Mouse (Mus musculus) embryonic facial prominence, embryonic 15.5 days (tissue): ENCODE data around the gene Camkmt. TPM values are rescaled to one million over a fixed set of nuclear protein-coding genes. Genes with fewer than 3 reads are reported as not detected.

ENCODE experiments used
- ATAC-seq: fragments of 200-750 bp; cut with Nextera tagmentation; 2 replicates; pipeline ENCODE4 v1.8.0; 2017; ENCODE audit warnings: low read depth, moderate TSS enrichment; ENCODE audit not compliant: insufficient number of reproducible peaks, low FRiP score, low TSS enrichment
- H3K27ac ChIP-seq: fragments of 300-500 bp; sonication (generic); replicated peaks from 2 replicates; pipeline ENCODE4 v1.5.1; 2015; ENCODE audit warnings: mild to moderate bottlenecking, inconsistent platforms
- H3K27me3 ChIP-seq: fragments of 300-500 bp; sonication (generic); 2 replicates; pipeline ENCODE4 v1.6.1; 2015; ENCODE audit warnings: inconsistent platforms
- H3K36me3 ChIP-seq: fragments of 300-500 bp; sonication (generic); 2 replicates; pipeline ENCODE4 v1.6.1; 2015; ENCODE audit warnings: mild to moderate bottlenecking, inconsistent platforms
- H3K4me1 ChIP-seq: fragments of 300-500 bp; sonication (generic); 2 replicates; pipeline ENCODE4 v1.6.1; 2015; ENCODE audit warnings: inconsistent platforms
- H3K4me2 ChIP-seq: fragments of 300-500 bp; sonication (generic); replicated peaks from 2 replicates; pipeline ENCODE4 v1.6.1; 2015; ENCODE audit warnings: mild to moderate bottlenecking, inconsistent platforms
- H3K4me3 ChIP-seq: fragments of 300-500 bp; sonication (generic); replicated peaks from 2 replicates; pipeline ENCODE4 v1.5.1; 2015; ENCODE audit warnings: mild to moderate bottlenecking, inconsistent platforms
- H3K9ac ChIP-seq: fragments of 300-500 bp; sonication (generic); 2 replicates; pipeline ENCODE4 v1.6.1; 2015; ENCODE audit warnings: inconsistent platforms
- H3K9me3 ChIP-seq: fragments of 300-500 bp; sonication (generic); replicated peaks from 2 replicates; pipeline ENCODE4 v1.6.1; 2016; ENCODE audit warnings: inconsistent platforms
- WGBS: fragments of 180-500 bp; shearing (Covaris S2); methylation state at CpG from one replicate; pipeline ENCODE4 v1.1.7; 2015; 5-methylcytosine and 5-hydroxymethylcytosine counted together
- polyA plus RNA-seq: library from polyadenylated mRNA; unstranded; fragments of >200 nt; fragmentation: Nextera tagmentation; extraction: Ambion mirVana; gene quantifications from 2 replicates; pipeline ENCODE4 v1.2.1, GENCODE M21; 2015

Camkmt gene
- 11.0 and 12.8 TPM in 2 replicates for polyA plus RNA-seq

DNA sequence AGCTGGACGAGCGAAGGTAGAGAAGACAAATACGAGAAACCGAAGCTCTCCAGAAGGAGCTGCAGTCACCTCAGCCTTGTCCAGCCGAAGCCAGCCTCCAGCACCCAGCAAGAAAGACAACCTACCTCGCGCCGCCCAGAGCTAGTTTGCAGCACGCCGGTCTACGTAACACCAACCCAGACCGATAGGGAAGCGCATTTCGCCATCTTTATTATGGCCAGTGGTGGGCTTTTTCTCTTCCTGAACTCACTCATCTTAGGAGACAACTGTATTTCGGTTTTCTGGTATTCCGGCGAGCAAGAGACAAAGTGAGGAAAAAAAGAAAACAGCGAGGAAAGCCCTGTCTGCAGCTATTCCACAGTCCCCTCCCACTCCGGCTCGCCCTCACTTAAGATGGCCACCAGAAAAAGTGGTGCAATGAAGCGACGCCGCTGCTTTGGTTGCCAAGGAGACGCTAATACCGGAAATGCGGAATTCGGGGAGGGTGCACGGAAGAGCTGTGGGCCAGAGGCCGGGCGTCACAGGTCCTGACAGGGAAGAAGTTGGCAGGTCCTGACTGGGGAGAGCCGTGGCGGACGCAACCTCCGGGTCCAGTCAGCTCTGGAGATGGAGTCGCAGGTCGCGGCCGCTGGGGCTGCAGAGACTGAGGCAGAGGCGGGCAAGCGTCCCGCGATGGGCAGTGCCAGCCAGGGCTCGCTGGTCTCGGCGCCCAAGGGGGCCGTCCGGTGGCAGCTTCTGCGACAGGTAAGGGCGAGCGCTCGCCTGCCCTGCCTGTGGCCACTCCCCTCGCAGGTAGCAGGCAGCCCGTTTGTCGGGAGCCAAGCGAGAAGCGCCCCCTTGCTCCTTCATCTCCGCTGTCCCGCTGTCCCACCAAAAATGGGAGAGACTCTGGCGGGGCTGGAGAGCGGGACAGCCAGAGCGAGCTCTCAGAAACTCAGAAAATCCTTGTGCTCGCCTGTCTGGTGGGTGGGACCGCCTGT lies at the start of gene Camkmt, which contains the start of gene Prepl:
TSS of gene Camkmt (plus strand) at position 433 of the 980 bp plus-strand sequence.
TSS of gene Prepl (minus strand) at position 122 of the 980 bp plus-strand sequence.
- no peaks in the 10 kb centered on the region for H3K9me3 ChIP-seq
- H3K27ac ChIP-seq = peak within 1 kb of the TSS; percentile 83
- no peaks in the 10 kb centered on the region for H3K36me3 ChIP-seq
- peak within 1 kb of the TSS; percentile 77 for H3K4me3 ChIP-seq
- peaks cover 12% of the 10 kb centered on the region for H3K4me1 ChIP-seq
- peak within 1 kb of the TSS; percentile 56 for H3K9ac ChIP-seq
- peak; percentile 98 for ATAC-seq
- peak within 1 kb of the TSS; percentile 68 for H3K4me2 ChIP-seq
- H3K27me3 ChIP-seq = no peaks in the 10 kb centered on the region
- WGBS = under 1% methylated on average over 63 of the region's 63 CpGs

DNA sequence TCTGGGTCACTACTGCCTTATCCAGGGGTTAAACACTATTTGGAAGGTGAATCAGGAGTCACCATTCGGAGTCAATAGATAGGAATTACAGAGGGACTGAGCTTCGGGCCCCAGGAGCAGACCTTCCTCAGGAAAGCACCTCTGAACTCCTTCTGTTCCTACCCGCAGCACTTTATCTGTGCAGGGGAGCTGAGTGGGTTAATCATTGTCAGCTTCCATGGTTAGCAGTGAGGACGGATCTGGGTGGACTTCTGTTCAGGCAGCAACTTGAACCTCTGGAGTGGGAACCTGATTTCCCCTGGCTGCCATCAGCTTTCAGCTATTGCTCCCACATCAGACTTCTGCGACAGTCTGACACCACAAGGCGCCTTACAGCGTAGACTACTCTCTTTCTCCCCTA lies 49.4 kb upstream of the Camkmt start:
- no peaks in the 10 kb centered on the region for H3K36me3 ChIP-seq
- H3K4me1 ChIP-seq = no peaks in the 10 kb centered on the region
- no peak overlapping the region for H3K27ac ChIP-seq
- no peak overlapping the region for H3K4me3 ChIP-seq
- no peaks in the 10 kb centered on the region for H3K9me3 ChIP-seq
- H3K4me2 ChIP-seq = no peak overlapping the region
- no peaks in the 10 kb centered on the region for H3K27me3 ChIP-seq
- 76% methylated on average over 7 of the region's 7 CpGs for WGBS
- no peak overlapping the region for H3K9ac ChIP-seq
- ATAC-seq = no peak

GRCm38 (mm10) chr17:85042419-85042818 lies 47.9 kb upstream of the Camkmt start:
- Histone ChIP-seq H3K4me3 (no peak overlapping the region), H3K9me3 (no peaks in the 10 kb centered on the region), H3K4me1 (no peaks in the 10 kb centered on the region), H3K9ac (no peak overlapping the region), H3K36me3 (no peaks in the 10 kb centered on the region), H3K4me2 (no peak overlapping the region), H3K27me3 (no peaks in the 10 kb centered on the region), H3K27ac (no peak overlapping the region)
- ATAC-seq = no peak
- WGBS = 74% methylated on average over 6 of the region's 6 CpGs

- H3K4me3 ChIP-seq = no peak overlapping the region
- 79% methylated on average over 6 of the region's 6 CpGs for WGBS
- no peak for ATAC-seq
- no peak overlapping the region for H3K27ac ChIP-seq
- H3K4me2 ChIP-seq = no peak overlapping the region
- H3K9me3 ChIP-seq = no peaks in the 10 kb centered on the region
- no peaks in the 10 kb centered on the region for H3K36me3 ChIP-seq
- no peaks in the 10 kb centered on the region for H3K27me3 ChIP-seq
- no peaks in the 10 kb centered on the region for H3K4me1 ChIP-seq
- H3K9ac ChIP-seq = no peak overlapping the region
These were observed 46.9 kb upstream of the Camkmt start for GRCm38 (mm10) chr17:85043404-85043816.

- no peak overlapping the region for H3K4me3 ChIP-seq
- H3K9me3 ChIP-seq = no peaks in the 10 kb centered on the region
- H3K27ac ChIP-seq = no peak overlapping the region
- no peak for ATAC-seq
- no peak overlapping the region for H3K4me2 ChIP-seq
- no peaks in the 10 kb centered on the region for H3K4me1 ChIP-seq
- no peaks in the 10 kb centered on the region for H3K27me3 ChIP-seq
- WGBS = 93% methylated on average over 5 of the region's 5 CpGs
- H3K9ac ChIP-seq = no peak overlapping the region
- H3K36me3 ChIP-seq = no peaks in the 10 kb centered on the region
These were observed 45.9 kb upstream of the Camkmt start for GRCm38 (mm10) chr17:85044466-85044865.

DNA sequence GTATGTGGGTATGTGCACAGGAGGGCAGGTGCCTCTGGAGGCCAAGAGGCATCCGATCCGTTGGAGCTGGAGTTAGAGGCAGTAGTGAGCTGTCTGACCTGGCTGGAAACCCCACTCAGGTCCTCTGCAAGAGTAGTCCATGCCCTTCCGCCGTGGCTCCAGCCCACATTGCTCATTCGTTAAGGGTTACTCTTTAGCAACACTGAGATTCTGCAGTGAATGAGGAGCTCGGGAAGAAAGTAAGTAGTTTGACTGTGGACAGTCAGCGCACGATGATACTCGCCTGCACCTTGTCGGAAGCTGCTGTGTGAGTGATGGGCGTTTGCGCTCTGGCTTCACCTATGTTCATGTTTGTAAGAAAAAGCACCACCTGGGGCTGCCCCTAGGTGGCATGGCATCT lies 45.2 kb upstream of the Camkmt start:
- no peaks in the 10 kb centered on the region for H3K36me3 ChIP-seq

GRCm38 (mm10) chr17:85048379-85048778 lies 42.0 kb upstream of the Camkmt start:
- H3K27me3 ChIP-seq = no peaks in the 10 kb centered on the region
- ATAC-seq = no peak
- H3K27ac ChIP-seq = no peak overlapping the region
- 85% methylated on average over 5 of the region's 5 CpGs for WGBS
- no peak overlapping the region for H3K4me2 ChIP-seq
- no peaks in the 10 kb centered on the region for H3K9me3 ChIP-seq
- no peak overlapping the region for H3K9ac ChIP-seq
- no peaks in the 10 kb centered on the region for H3K4me1 ChIP-seq
- H3K36me3 ChIP-seq = no peaks in the 10 kb centered on the region
- H3K4me3 ChIP-seq = no peak overlapping the region

More for the DNA sequence above, 45.2 kb upstream of the Camkmt start:
- Histone ChIP-seq H3K27ac (no peak overlapping the region), H3K4me3 (no peak overlapping the region), H3K4me2 (no peak overlapping the region), H3K9ac (no peak overlapping the region), H3K4me1 (no peaks in the 10 kb centered on the region), H3K9me3 (no peaks in the 10 kb centered on the region), H3K27me3 (no peaks in the 10 kb centered on the region)
- 82% methylated on average over 12 of the region's 12 CpGs for WGBS
- ATAC-seq = no peak

- Histone ChIP-seq H3K27me3 (no peaks in the 10 kb centered on the region), H3K27ac (no peak overlapping the region), H3K4me2 (no peak overlapping the region), H3K9ac (no peak overlapping the region), H3K4me3 (no peak overlapping the region), H3K9me3 (no peaks in the 10 kb centered on the region), H3K4me1 (no peaks in the 10 kb centered on the region), H3K36me3 (peaks cover 9% of the 10 kb centered on the region)
- WGBS = 83% methylated on average over 7 of the region's 7 CpGs
- ATAC-seq = no peak
These were observed 32.1 kb upstream of the Camkmt start for GRCm38 (mm10) chr17:85058276-85058675.

- Histone ChIP-seq H3K4me1 (no peaks in the 10 kb centered on the region), H3K27ac (no peak overlapping the region), H3K4me3 (no peak overlapping the region), H3K36me3 (peaks cover 16% of the 10 kb centered on the region), H3K27me3 (no peaks in the 10 kb centered on the region), H3K4me2 (no peak overlapping the region), H3K9ac (no peak overlapping the region), H3K9me3 (no peaks in the 10 kb centered on the region)
- ATAC-seq = no peak
- 89% methylated on average over 6 of the region's 6 CpGs for WGBS
These were observed 31.2 kb upstream of the Camkmt start for GRCm38 (mm10) chr17:85059136-85059535.

DNA sequence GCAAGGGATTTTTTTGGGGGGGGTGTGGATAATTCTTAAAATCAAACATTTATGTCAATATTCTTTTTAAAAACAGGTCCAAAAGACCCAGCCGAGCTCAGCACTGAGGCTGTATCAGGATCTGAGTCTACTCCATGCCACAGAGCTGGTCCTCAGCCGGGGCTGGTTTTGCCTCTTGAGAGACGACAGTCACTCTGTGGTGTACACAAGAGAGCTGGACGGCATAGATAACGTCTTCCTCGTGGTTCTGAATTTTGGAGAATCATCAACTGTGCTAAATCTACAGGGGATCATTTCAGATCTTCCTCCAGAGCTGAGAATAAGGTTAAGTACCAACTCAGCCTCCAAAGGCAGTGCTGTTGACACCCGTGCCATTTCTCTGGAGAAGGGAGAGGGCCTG lies 26.8 kb upstream of the Camkmt start:
- no peak for ATAC-seq
- Histone ChIP-seq H3K27ac (no peak overlapping the region), H3K9me3 (no peaks in the 10 kb centered on the region), H3K36me3 (peaks cover 52% of the 10 kb centered on the region), H3K4me3 (no peak overlapping the region), H3K4me1 (no peaks in the 10 kb centered on the region), H3K4me2 (no peak overlapping the region), H3K9ac (no peak overlapping the region), H3K27me3 (no peaks in the 10 kb centered on the region)
- 84% methylated on average over 7 of the region's 7 CpGs for WGBS

GRCm38 (mm10) chr17:85067331-85067730 lies 23.0 kb upstream of the Camkmt start:
- H3K9me3 ChIP-seq = no peaks in the 10 kb centered on the region
- H3K27me3 ChIP-seq = no peaks in the 10 kb centered on the region
- H3K36me3 ChIP-seq = peaks cover 79% of the 10 kb centered on the region
- no peak overlapping the region for H3K4me2 ChIP-seq
- ATAC-seq = no peak
- 93% methylated on average over 7 of the region's 7 CpGs for WGBS
- H3K4me3 ChIP-seq = no peak overlapping the region
- no peak overlapping the region for H3K27ac ChIP-seq
- H3K4me1 ChIP-seq = no peaks in the 10 kb centered on the region
- no peak overlapping the region for H3K9ac ChIP-seq
